Mouse (Mus musculus) ES-E14 (cell line): Measurements from ENCODE around the gene Hesx1.

Experiments
- HCFC1 ChIP-seq: IDR thresholded peaks from 2 replicates; pipeline ENCODE4 v1.6.1; 2012; ENCODE audit warnings: low read length, inconsistent platforms, borderline replicate concordance; ENCODE audit not compliant: insufficient read depth
- MAFK ChIP-seq: IDR thresholded peaks from 2 replicates; pipeline ENCODE4 v1.6.1; 2014; ENCODE audit warnings: mild to moderate bottlenecking, low read depth, low read length, inconsistent platforms; ENCODE audit not compliant: insufficient read depth
- ZC3H11A ChIP-seq: IDR thresholded peaks from 2 replicates; pipeline ENCODE4 v1.6.1; 2012; ENCODE audit warnings: low read depth, mild to moderate bottlenecking, inconsistent platforms, low read length, borderline replicate concordance
- ZNF384 ChIP-seq: IDR thresholded peaks from 2 replicates; pipeline ENCODE4 v1.6.1; 2012; ENCODE audit warnings: low read depth, low read length, inconsistent platforms

DNA sequence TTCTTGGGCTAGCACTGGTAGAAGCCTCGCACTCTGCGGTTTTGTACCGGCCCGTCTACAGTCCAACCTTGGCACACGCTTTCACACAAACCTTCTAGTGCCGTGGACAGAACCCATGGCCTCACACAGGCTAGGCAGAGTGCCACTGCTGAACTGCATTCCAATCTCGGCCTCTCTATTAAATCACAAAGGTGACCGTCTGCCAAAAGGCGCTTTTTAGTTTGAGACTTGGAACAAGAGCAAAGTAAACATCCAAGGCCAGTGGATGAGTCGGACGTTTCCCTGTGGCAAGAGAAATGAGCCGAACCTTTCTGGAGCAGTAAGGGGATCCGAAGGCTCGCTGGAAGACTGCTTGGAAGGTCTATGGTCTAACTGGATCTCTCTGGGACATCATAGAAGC is 25.6 kb downstream of the Hesx1 start:
- no peak for TF ChIP-seq ZC3H11A
- no peak for TF ChIP-seq ZNF384
- TF ChIP-seq HCFC1: no peak
- no peak for TF ChIP-seq MAFK
